Mouse (Mus musculus) small intestine, adult 2 months (tissue): ENCODE data around the gene Zbtb12. TPM values are rescaled to one million over a fixed set of nuclear protein-coding genes. Genes with fewer than 3 reads are reported as not detected.

Experiments used
- H3K27ac ChIP-seq: fragments of 200-500 bp; 2 replicates; pipeline ENCODE4 v1.5.1; 2012; ENCODE audit warnings: low read depth, low read length, control low read depth, inconsistent platforms; ENCODE audit not compliant: insufficient read depth
- H3K27me3 ChIP-seq: fragments of 200-500 bp; 2 replicates; pipeline ENCODE4 v1.6.1; 2012; ENCODE audit warnings: mild to moderate bottlenecking, moderate library complexity, low read length, inconsistent platforms; ENCODE audit not compliant: control insufficient read depth, insufficient read depth
- H3K36me3 ChIP-seq: fragments of 200-500 bp; 2 replicates; pipeline ENCODE4 v1.6.1; 2012; ENCODE audit warnings: mild to moderate bottlenecking, low read length, control low read depth, inconsistent platforms; ENCODE audit not compliant: control insufficient read depth, insufficient read depth
- H3K4me1 ChIP-seq: fragments of 200-500 bp; 2 replicates; pipeline ENCODE4 v1.6.1; 2012; ENCODE audit warnings: low read length, inconsistent platforms, mixed read lengths; ENCODE audit not compliant: control insufficient read depth, insufficient read depth, insufficient read length
- H3K4me3 ChIP-seq: fragments of 200-500 bp; 2 replicates; pipeline ENCODE4 v1.5.1; 2012; ENCODE audit warnings: low read depth, mild to moderate bottlenecking, control low read depth, inconsistent platforms, low read length, moderate library complexity
- CTCF ChIP-seq: fragments of 200-500 bp; IDR thresholded peaks from 2 replicates; pipeline ENCODE4 v1.5.1; 2012; ENCODE audit warnings: low read depth, mild to moderate bottlenecking, control low read depth, inconsistent platforms, low read length, moderate library complexity, mixed read lengths; ENCODE audit not compliant: insufficient replicate concordance, insufficient read length; ENCODE audit errors: extremely low read depth
- POLR2A ChIP-seq: fragments of 200-500 bp; IDR thresholded peaks from 2 replicates; pipeline ENCODE4 v1.6.1; 2012; ENCODE audit warnings: low read depth, mild to moderate bottlenecking, control low read depth, inconsistent platforms, low read length, moderate library complexity
- WGBS: fragments of 180-500 bp; shearing (Covaris S2); methylation state at CpG from one replicate; pipeline ENCODE4 v1.1.7; 2018; 5-methylcytosine and 5-hydroxymethylcytosine counted together
- polyA plus RNA-seq: library from polyadenylated mRNA; depleted of rRNA; stranded (reverse); fragments of >200 nt; gene quantifications from 2 replicates; pipeline ENCODE4 v1.2.3, GENCODE M21; 2012

The Zbtb12 gene
- polyA plus RNA-seq, 1 experiment: 6.8 TPM

- WGBS: 73% methylated on average over 5 of the region's 5 CpGs
- no peak overlapping the region for H3K27ac ChIP-seq
- H3K36me3 ChIP-seq: peaks cover 20% of the 10 kb centered on the region
- no peaks in the 10 kb centered on the region for H3K27me3 ChIP-seq
- TF ChIP-seq POLR2A (no peak), CTCF (no peak)
- H3K4me3 ChIP-seq: no peak overlapping the region
- H3K4me1 ChIP-seq: no peaks in the 10 kb centered on the region
Observed at GRCm38 (mm10) chr17:34924258-34924657, 45.0 kb downstream of the Zbtb12 start.

- no peak overlapping the region for H3K4me3 ChIP-seq
- WGBS: 90% methylated on average over 18 of the region's 18 CpGs
- TF ChIP-seq POLR2A: no peak
- TF ChIP-seq CTCF: no peak
Observed at GRCm38 (mm10) chr17:34927306-34928019, 48.2 kb downstream of the Zbtb12 start.

GRCm38 (mm10) chr17:34928841-34929240, 49.6 kb downstream of the Zbtb12 start:
- H3K36me3 ChIP-seq: peaks cover 21% of the 10 kb centered on the region
- no peaks in the 10 kb centered on the region for H3K27me3 ChIP-seq
- no peak overlapping the region for H3K27ac ChIP-seq
- no peak overlapping the region for H3K4me3 ChIP-seq
- H3K4me1 ChIP-seq: peaks cover 8% of the 10 kb centered on the region
- TF ChIP-seq CTCF: no peak
- TF ChIP-seq POLR2A: no peak
- WGBS: 82% methylated on average over 4 of the region's 4 CpGs

More at GRCm38 (mm10) chr17:34927306-34928019, 48.2 kb downstream of the Zbtb12 start:
- peaks cover 21% of the 10 kb centered on the region for H3K36me3 ChIP-seq
- peaks cover 6% of the 10 kb centered on the region for H3K4me1 ChIP-seq
- H3K27me3 ChIP-seq: no peaks in the 10 kb centered on the region
- H3K27ac ChIP-seq: no peak overlapping the region

- peak within 1 kb of the TSS; percentile 81 for H3K4me3 ChIP-seq
- TF ChIP-seq POLR2A (peak; percentile 84; the same call in 1 of the 2 replicates), CTCF (peak; percentile 64; the same call in 1 of the 2 replicates)
- peaks cover 33% of the 10 kb centered on the region for H3K36me3 ChIP-seq
- H3K4me1 ChIP-seq: peaks cover 16% of the 10 kb centered on the region
- H3K27me3 ChIP-seq: no peaks in the 10 kb centered on the region
- WGBS: under 1% methylated on average over 38 of the region's 38 CpGs
- H3K27ac ChIP-seq: peak within 1 kb of the TSS; percentile 10; the same call in 1 of the 2 replicates
Observed at GRCm38 (mm10) chr17:34931061-34931734, 51.9 kb downstream of the Zbtb12 start, which contains the start of gene Neu1. Gene Neu1 (plus strand): TSS chr17:34931253.

- Histone ChIP-seq H3K4me1 (peaks cover 16% of the 10 kb centered on the region), H3K27ac (0 out of 2 replicates have a peak overlapping the region, but pooled peaks have one; percentile 10), H3K4me3 (peak overlapping the region; percentile 81), H3K36me3 (peaks cover 33% of the 10 kb centered on the region), H3K27me3 (no peaks in the 10 kb centered on the region)
- no peak for TF ChIP-seq POLR2A
- no peak for TF ChIP-seq CTCF
- 3% methylated on average over 14 of the region's 14 CpGs for WGBS
Observed at GRCm38 (mm10) chr17:34931735-34932098, 52.4 kb downstream of the Zbtb12 start.

GRCm38 (mm10) chr17:34932287-34932686, 53.0 kb downstream of the Zbtb12 start:
- no peak overlapping the region for H3K27ac ChIP-seq
- peaks cover 33% of the 10 kb centered on the region for H3K36me3 ChIP-seq
- TF ChIP-seq CTCF (no peak), POLR2A (no peak)
- peak overlapping the region; percentile 81 for H3K4me3 ChIP-seq
- WGBS: 48% methylated on average over 8 of the region's 8 CpGs
- H3K27me3 ChIP-seq: no peaks in the 10 kb centered on the region
- peaks cover 16% of the 10 kb centered on the region for H3K4me1 ChIP-seq

GRCm38 (mm10) chr17:34934031-34934430, 54.7 kb downstream of the Zbtb12 start:
- Histone ChIP-seq H3K4me1 (peaks cover 16% of the 10 kb centered on the region), H3K27ac (no peak overlapping the region), H3K27me3 (no peaks in the 10 kb centered on the region), H3K36me3 (peaks cover 20% of the 10 kb centered on the region), H3K4me3 (peak overlapping the region; percentile 40)
- TF ChIP-seq POLR2A: no peak
- no peak for TF ChIP-seq CTCF
- 73% methylated on average over 24 of the region's 24 CpGs for WGBS
